Mouse (Mus musculus) limb, embryonic 14.5 days (tissue): ENCODE measurements around the gene Ptpn14. TPM values are rescaled to one million over a fixed set of nuclear protein-coding genes. Genes with fewer than 3 reads are reported as not detected.

ENCODE experiments used
- ATAC-seq: fragments of 200-750 bp; cut with Nextera tagmentation; 2 replicates; pipeline ENCODE4 v1.8.0; 2017; ENCODE audit warnings: low read depth, moderate number of reproducible peaks, moderate TSS enrichment; ENCODE audit not compliant: low FRiP score
- DNase-seq: peaks from one replicate; pipeline ENCODE4 v3.0.0-alpha.2; 2015; ENCODE audit warnings: low spot score
- H3K27ac ChIP-seq: fragments of 300-500 bp; sonication (generic); replicated peaks from 2 replicates; pipeline ENCODE4 v1.5.1; 2014; ENCODE audit warnings: low read depth, mild to moderate bottlenecking, low read length, moderate library complexity, mixed read lengths
- H3K27me3 ChIP-seq: fragments of 300-500 bp; sonication (generic); 2 replicates; pipeline ENCODE4 v1.6.1; 2014; ENCODE audit warnings: low read length, mixed read lengths; ENCODE audit not compliant: control insufficient read depth, insufficient read depth
- H3K36me3 ChIP-seq: fragments of 300-500 bp; sonication (generic); 2 replicates; pipeline ENCODE4 v1.6.1; 2014; ENCODE audit warnings: mild to moderate bottlenecking, low read length, moderate library complexity, mixed read lengths; ENCODE audit not compliant: control insufficient read depth, insufficient read depth
- H3K4me1 ChIP-seq: fragments of 300-500 bp; sonication (generic); 2 replicates; pipeline ENCODE4 v1.6.1; 2014; ENCODE audit warnings: antibody characterized with exemption, low read length, mixed read lengths; ENCODE audit not compliant: control insufficient read depth, insufficient read depth
- H3K4me2 ChIP-seq: fragments of 300-500 bp; sonication (generic); replicated peaks from 2 replicates; pipeline ENCODE4 v1.6.1; 2014; ENCODE audit warnings: low read depth, mild to moderate bottlenecking, low read length, moderate library complexity; ENCODE audit not compliant: severe bottlenecking
- H3K4me3 ChIP-seq: fragments of 300-500 bp; sonication (generic); replicated peaks from 2 replicates; pipeline ENCODE4 v1.5.1; 2014; ENCODE audit warnings: low read length
- H3K9ac ChIP-seq: fragments of 300-500 bp; sonication (generic); 2 replicates; pipeline ENCODE4 v1.6.1; 2014; ENCODE audit warnings: mild to moderate bottlenecking, low read depth, low read length, moderate library complexity; ENCODE audit not compliant: severe bottlenecking
- H3K9me3 ChIP-seq: fragments of 300-500 bp; sonication (generic); 2 replicates; pipeline ENCODE4 v1.6.1; 2016; ENCODE audit warnings: low read length; ENCODE audit not compliant: control insufficient read depth
- POLR2A ChIP-seq: fragments of 200-500 bp; IDR thresholded peaks from 2 replicates; pipeline ENCODE4 v1.8.0; 2012; ENCODE audit warnings: inconsistent platforms, mild to moderate bottlenecking, moderate library complexity, borderline replicate concordance; ENCODE audit not compliant: insufficient read depth, insufficient read length; ENCODE audit errors: extremely low read depth
- WGBS: fragments of 180-500 bp; shearing (Covaris S2); extraction: QIAGEN DNeasy Blood & Tissue Kit; methylation state at CpG from one replicate; pipeline ENCODE4 v1.1.7; 2014; 5-methylcytosine and 5-hydroxymethylcytosine counted together
- polyA plus RNA-seq, 2 experiments: library from polyadenylated mRNA; depleted of rRNA in 1 of 2; stranded (reverse) in 1 of 2; unstranded in 1 of 2; fragments of >200 nt; fragmentation: Nextera tagmentation in 1 of 2; extraction: Ambion mirVana in 1 of 2; gene quantifications; 2 replicates each; pipeline versions ENCODE4 v1.2.1 to v1.2.3; 2012 to 2014

The Ptpn14 gene
- polyA plus RNA-seq, 2 experiments, result 16.1 to 21.8 TPM

- Histone ChIP-seq H3K9me3 (no peaks in the 10 kb centered on the region), H3K27me3 (no peaks in the 10 kb centered on the region), H3K4me3 (no peak overlapping the region), H3K4me2 (no peak overlapping the region), H3K27ac (no peak overlapping the region), H3K36me3 (peaks cover 26% of the 10 kb centered on the region), H3K4me1 (peaks cover 27% of the 10 kb centered on the region), H3K9ac (no peak overlapping the region)
- no peak for ATAC-seq
- WGBS, result 92% methylated on average over 8 of the region's 8 CpGs
- no peak for DNase-seq
- TF ChIP-seq POLR2A, result no peak
Observed at GRCm38 (mm10) chr1:189871625-189872024, 143.6 kb downstream of the Ptpn14 start.

GRCm38 (mm10) chr1:189872050-189872449, 144.0 kb downstream of the Ptpn14 start:
- Histone ChIP-seq H3K27ac (no peak overlapping the region), H3K4me2 (no peak overlapping the region), H3K36me3 (peaks cover 28% of the 10 kb centered on the region), H3K4me1 (peaks cover 27% of the 10 kb centered on the region), H3K27me3 (no peaks in the 10 kb centered on the region), H3K9ac (no peak overlapping the region), H3K4me3 (no peak overlapping the region), H3K9me3 (no peaks in the 10 kb centered on the region)
- ATAC-seq (no peak), DNase-seq (no peak)
- no peak for TF ChIP-seq POLR2A
- 77% methylated on average over 4 of the region's 4 CpGs for WGBS

GRCm38 (mm10) chr1:189873591-189873990, 145.5 kb downstream of the Ptpn14 start:
- H3K27ac ChIP-seq, result no peak overlapping the region
- H3K4me3 ChIP-seq, result no peak overlapping the region
- TF ChIP-seq POLR2A, result no peak
- DNase-seq (no peak), ATAC-seq (no peak)
- peaks cover 23% of the 10 kb centered on the region for H3K4me1 ChIP-seq
- no peak overlapping the region for H3K9ac ChIP-seq
- H3K36me3 ChIP-seq, result peaks cover 28% of the 10 kb centered on the region
- H3K27me3 ChIP-seq, result no peaks in the 10 kb centered on the region
- H3K9me3 ChIP-seq, result no peaks in the 10 kb centered on the region
- no peak overlapping the region for H3K4me2 ChIP-seq
- 82% methylated on average over 8 of the region's 8 CpGs for WGBS

- H3K27me3 ChIP-seq, result no peaks in the 10 kb centered on the region
- DNase-seq, result peak; percentile 23
- no peaks in the 10 kb centered on the region for H3K9me3 ChIP-seq
- WGBS, result 7% methylated on average over 6 of the region's 6 CpGs
- peak; percentile 31; the same call in 1 of the 2 replicates for ATAC-seq
- TF ChIP-seq POLR2A, result no peak
- H3K9ac ChIP-seq, result no peak overlapping the region
- no peak overlapping the region for H3K4me3 ChIP-seq
- no peak overlapping the region for H3K27ac ChIP-seq
- peaks cover 22% of the 10 kb centered on the region; the same call in 1 of the 2 replicates for H3K36me3 ChIP-seq
- 0 out of 2 replicates have a peak overlapping the region, but pooled peaks have one; percentile 7 for H3K4me2 ChIP-seq
- H3K4me1 ChIP-seq, result peaks cover 23% of the 10 kb centered on the region
Observed at GRCm38 (mm10) chr1:189875439-189875861, 147.4 kb downstream of the Ptpn14 start.

GRCm38 (mm10) chr1:189876162-189876561, 148.1 kb downstream of the Ptpn14 start:
- Histone ChIP-seq H3K27me3 (no peaks in the 10 kb centered on the region), H3K4me1 (peaks cover 23% of the 10 kb centered on the region), H3K9ac (no peak overlapping the region), H3K9me3 (no peaks in the 10 kb centered on the region), H3K4me3 (no peak overlapping the region), H3K27ac (no peak overlapping the region), H3K4me2 (no peak overlapping the region), H3K36me3 (peaks cover 19% of the 10 kb centered on the region)
- 63% methylated on average over 8 of the region's 8 CpGs for WGBS
- ATAC-seq (no peak), DNase-seq (no peak)
- no peak for TF ChIP-seq POLR2A
